In the genomic region with DNA sequence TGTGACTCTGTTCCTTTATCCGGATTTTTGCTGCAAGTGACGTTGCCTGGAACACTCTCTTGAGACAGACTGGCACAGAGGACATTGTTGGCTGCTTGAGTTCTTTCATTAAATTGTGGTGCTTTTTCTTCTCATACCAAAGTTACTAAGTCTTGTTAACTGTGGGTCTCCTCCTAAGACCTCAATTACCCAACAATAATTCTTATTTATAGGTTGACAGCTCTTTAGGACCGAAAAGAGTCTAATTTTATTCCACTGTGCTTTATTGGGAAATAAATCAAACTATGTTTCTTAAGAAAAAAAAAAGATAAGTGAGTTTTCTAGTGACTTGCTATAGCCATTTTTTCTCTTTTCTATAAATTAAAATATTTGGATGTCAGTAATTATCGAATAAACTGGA, we compare ENCODE assay signal across 17 mouse cellular contexts.
"Had no signal": no experiment of that assay in that cellular context is flagged by ENCODE, and none has a peak within 500 bp of the region (broad histone marks: within the 10 kb centered on the region; RNA-seq: fewer than 3 reads in every experiment).

No protein-coding gene starts in this region.

- H3K4me2 ChIP-seq: lung, embryonic 15.5 days; midbrain, embryonic 11.5 days; midbrain, embryonic 13.5 days; midbrain, embryonic 15.5 days; neural tube, embryonic 12.5 days had no signal

- H3K4me1 ChIP-seq: lung, embryonic 15.5 days; megakaryocyte, embryonic 14.5 days; midbrain, embryonic 13.5 days; midbrain, embryonic 15.5 days; neural tube, embryonic 12.5 days had no signal

- H3K9me3 ChIP-seq: lung, embryonic 15.5 days; midbrain, embryonic 13.5 days; midbrain, embryonic 15.5 days; neural tube, embryonic 12.5 days had no signal

- DNase-seq: liver, postnatal 0 days; lung, adult 2 months; lung, postnatal 14 days; lung, postnatal 36 days; right cerebral cortex, postnatal 14 days; spleen, adult 18-20 months; thymus, adult 18-20 months; thymus, postnatal 14 days; thymus, postnatal 36 days had no signal

- H3K9ac ChIP-seq: liver, postnatal 0 days; lung, embryonic 15.5 days; midbrain, embryonic 13.5 days; midbrain, embryonic 15.5 days; neural tube, embryonic 12.5 days had no signal

- H3K27ac ChIP-seq: lung, embryonic 15.5 days; macrophage; midbrain, embryonic 13.5 days; midbrain, embryonic 15.5 days; neural tube, embryonic 12.5 days had no signal

- H3K27me3 ChIP-seq: lung, embryonic 15.5 days; megakaryocyte, embryonic 14.5 days; midbrain, embryonic 13.5 days; midbrain, embryonic 15.5 days; neural tube, embryonic 12.5 days had no signal

- H3K4me3 ChIP-seq: lung, embryonic 15.5 days; megakaryocyte, embryonic 14.5 days; midbrain, embryonic 13.5 days; midbrain, embryonic 15.5 days; neural tube, embryonic 12.5 days had no signal

- ATAC-seq: liver, postnatal 0 days; lung, postnatal 0 days; midbrain, embryonic 13.5 days; midbrain, embryonic 15.5 days had no signal

- H3K36me3 ChIP-seq: lung, embryonic 15.5 days; midbrain, embryonic 13.5 days; midbrain, embryonic 15.5 days; neural tube, embryonic 12.5 days had no signal
